Mouse (Mus musculus) liver, embryonic 14.5 days (tissue): ENCODE data around the gene Lama5.

Source experiments
- CTCF ChIP-seq: IDR thresholded peaks from 2 replicates; pipeline ENCODE4 v1.5.1; 2016; ENCODE audit warnings: antibody characterized with exemption, low read depth, control low read depth
- EP300 ChIP-seq: IDR thresholded peaks from 2 replicates; pipeline ENCODE4 v1.6.1; 2016; ENCODE audit warnings: antibody characterized with exemption, low read depth

DNA sequence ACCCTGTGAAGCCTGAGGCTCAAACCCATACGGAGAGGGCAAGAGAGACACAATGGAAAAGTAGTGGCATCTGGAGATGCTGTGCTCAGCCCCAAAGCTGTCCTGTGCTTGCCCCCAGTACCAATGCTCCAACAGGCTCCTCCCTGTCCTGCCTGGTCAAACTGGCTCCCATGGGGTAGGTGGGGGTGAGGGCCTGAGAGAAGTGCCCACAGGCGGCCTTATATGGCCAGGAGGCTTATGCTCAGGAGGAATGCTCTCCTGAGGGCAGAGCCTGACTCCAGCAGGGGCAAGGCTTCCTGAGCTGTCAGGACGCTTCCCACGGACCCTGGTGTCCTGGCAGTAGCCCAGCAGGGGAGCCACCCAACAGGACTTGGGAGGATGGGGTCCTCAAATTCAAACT, 4.8 kb upstream of the Lama5 start:
- TF ChIP-seq CTCF, result no peak
- no peak for TF ChIP-seq EP300
